Mouse (Mus musculus) hindbrain, embryonic 14.5 days (tissue): ENCODE measurements at regions not wholly inside any gene's neighbourhood (a gene's known extent, or its start where the extent isn't known, plus 50 kb on each side); places are given as distances from the start of the nearest gene placed in this dataset.

Experiments
- ATAC-seq: fragments of 200-750 bp; cut with Nextera tagmentation; 2 replicates; pipeline ENCODE4 v1.8.0; 2017; ENCODE audit warnings: moderate number of reproducible peaks, mild to moderate bottlenecking, moderate TSS enrichment, moderate library complexity; ENCODE audit not compliant: low FRiP score
- DNase-seq: peaks from one replicate; pipeline ENCODE4 v3.0.0-alpha.2; 2015; ENCODE audit warnings: low spot score
- H3K27ac ChIP-seq: fragments of 300-500 bp; sonication (generic); 2 replicates; pipeline ENCODE4 v1.5.1; 2014; ENCODE audit warnings: mild to moderate bottlenecking, moderate library complexity
- H3K27me3 ChIP-seq: fragments of 300-500 bp; sonication (generic); 2 replicates; pipeline ENCODE4 v1.6.1; 2014; ENCODE audit warnings: mild to moderate bottlenecking, low read length, mixed read lengths; ENCODE audit not compliant: control insufficient read depth, insufficient read depth
- H3K36me3 ChIP-seq: fragments of 300-500 bp; sonication (generic); replicated peaks from 2 replicates; pipeline ENCODE4 v1.6.1; 2014; ENCODE audit not compliant: control insufficient read depth, insufficient read depth
- H3K4me1 ChIP-seq: fragments of 300-500 bp; sonication (generic); replicated peaks from 2 replicates; pipeline ENCODE4 v1.6.1; 2014; ENCODE audit warnings: antibody characterized with exemption, low read length, mixed read lengths; ENCODE audit not compliant: control insufficient read depth, insufficient read depth
- H3K4me2 ChIP-seq: fragments of 300-500 bp; sonication (generic); replicated peaks from 2 replicates; pipeline ENCODE4 v1.6.1; 2014; ENCODE audit warnings: mild to moderate bottlenecking, moderate library complexity
- H3K4me3 ChIP-seq: fragments of 300-500 bp; sonication (generic); replicated peaks from 2 replicates; pipeline ENCODE4 v1.5.1; 2014; ENCODE audit warnings: mild to moderate bottlenecking, low read length
- H3K9ac ChIP-seq: fragments of 300-500 bp; sonication (generic); 2 replicates; pipeline ENCODE4 v1.6.1; 2014
- H3K9me3 ChIP-seq: fragments of 300-500 bp; sonication (generic); 2 replicates; pipeline ENCODE4 v1.6.1; 2016; ENCODE audit warnings: low read length; ENCODE audit not compliant: control insufficient read depth
- WGBS: fragments of 180-500 bp; shearing (Covaris S2); extraction: QIAGEN DNeasy Blood & Tissue Kit; methylation state at CpG from one replicate; pipeline ENCODE4 v1.1.7; 2014; 5-methylcytosine and 5-hydroxymethylcytosine counted together

DNA sequence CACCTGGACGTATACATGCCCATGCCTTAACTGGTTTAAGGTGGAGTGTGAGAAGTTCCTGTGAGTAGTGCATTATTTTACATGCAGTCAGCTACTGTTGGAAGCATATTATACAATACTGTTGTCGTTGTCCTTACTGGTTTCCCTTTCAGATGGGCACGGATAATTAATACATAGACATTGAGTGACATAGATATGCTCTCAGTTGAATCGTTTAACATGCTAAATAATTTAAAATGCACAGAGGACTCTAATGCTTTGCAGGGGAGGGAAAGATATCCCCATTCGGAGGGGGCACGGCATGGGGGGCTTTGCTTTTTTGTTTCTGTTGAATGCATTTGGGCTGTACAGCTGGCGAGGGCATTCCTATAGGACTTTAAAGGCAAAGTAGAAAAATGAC, 1077.8 kb upstream of the Nr2f1 start:
- Histone ChIP-seq H3K9ac (no peak overlapping the region), H3K4me2 (peak overlapping the region; percentile 31), H3K4me3 (no peak overlapping the region), H3K9me3 (no peaks in the 10 kb centered on the region), H3K36me3 (no peaks in the 10 kb centered on the region), H3K27me3 (no peaks in the 10 kb centered on the region), H3K27ac (0 out of 2 replicates have a peak overlapping the region, but pooled peaks have one; percentile 27), H3K4me1 (0 out of 2 replicates have a peak, but pooled peaks cover 8% of the 10 kb centered on the region)
- DNase-seq (no peak), ATAC-seq (peak; percentile 64)
- 27% methylated on average over 7 of the region's 7 CpGs for WGBS

DNA sequence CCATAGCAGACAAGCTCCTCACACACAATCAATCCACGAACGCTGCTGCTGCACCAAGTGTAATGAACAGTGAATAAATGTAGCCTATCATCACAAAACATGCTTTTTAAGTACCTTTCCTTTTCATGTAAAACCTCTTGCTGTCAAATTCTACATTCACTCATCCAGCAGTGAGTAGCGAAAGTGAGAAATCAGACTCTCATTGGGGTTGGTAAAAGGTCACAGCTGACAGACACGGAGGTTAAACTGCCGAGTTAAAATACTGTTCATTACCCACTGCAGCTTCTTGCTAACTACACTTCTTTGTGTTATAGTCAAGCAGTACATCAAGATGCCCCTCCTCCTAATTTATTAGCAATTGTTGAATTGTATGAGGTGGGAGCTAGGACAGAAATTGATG, 1055.8 kb upstream of the Nr2f1 start:
- 50% methylated on average over 5 of the region's 5 CpGs for WGBS
- Histone ChIP-seq H3K4me3 (no peak overlapping the region), H3K4me2 (no peak overlapping the region), H3K9me3 (no peaks in the 10 kb centered on the region), H3K9ac (no peak overlapping the region), H3K36me3 (no peaks in the 10 kb centered on the region), H3K27me3 (no peaks in the 10 kb centered on the region), H3K4me1 (0 out of 2 replicates have a peak, but pooled peaks cover 4% of the 10 kb centered on the region), H3K27ac (no peak overlapping the region)
- DNase-seq: no peak
- ATAC-seq: no peak

DNA sequence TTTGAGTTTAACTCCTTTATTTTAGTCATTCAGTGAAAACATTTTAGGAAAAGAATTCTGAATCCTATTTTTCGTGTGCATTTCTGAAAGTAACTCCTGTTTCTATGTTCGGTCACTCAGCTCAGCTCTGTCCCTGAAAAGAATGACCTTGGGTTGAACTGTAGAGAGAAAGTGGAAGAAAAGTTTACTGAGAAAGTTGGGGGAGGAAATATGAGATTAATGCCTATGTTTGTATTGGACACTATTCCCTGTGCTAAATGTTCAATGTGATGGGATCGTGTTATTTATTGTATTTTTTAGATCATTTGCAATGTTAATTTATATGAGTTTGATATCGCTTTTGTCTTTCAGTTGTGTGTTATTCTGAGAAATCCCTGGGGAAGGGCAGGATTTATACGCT, 1052.8 kb upstream of the Nr2f1 start:
- no peak for ATAC-seq
- WGBS: 41% methylated on average over 5 of the region's 5 CpGs
- Histone ChIP-seq H3K27ac (no peak overlapping the region), H3K4me3 (no peak overlapping the region), H3K9me3 (no peaks in the 10 kb centered on the region), H3K4me2 (no peak overlapping the region), H3K36me3 (no peaks in the 10 kb centered on the region), H3K4me1 (0 out of 2 replicates have a peak, but pooled peaks cover 4% of the 10 kb centered on the region), H3K27me3 (no peaks in the 10 kb centered on the region), H3K9ac (no peak overlapping the region)
- no peak for DNase-seq

DNA sequence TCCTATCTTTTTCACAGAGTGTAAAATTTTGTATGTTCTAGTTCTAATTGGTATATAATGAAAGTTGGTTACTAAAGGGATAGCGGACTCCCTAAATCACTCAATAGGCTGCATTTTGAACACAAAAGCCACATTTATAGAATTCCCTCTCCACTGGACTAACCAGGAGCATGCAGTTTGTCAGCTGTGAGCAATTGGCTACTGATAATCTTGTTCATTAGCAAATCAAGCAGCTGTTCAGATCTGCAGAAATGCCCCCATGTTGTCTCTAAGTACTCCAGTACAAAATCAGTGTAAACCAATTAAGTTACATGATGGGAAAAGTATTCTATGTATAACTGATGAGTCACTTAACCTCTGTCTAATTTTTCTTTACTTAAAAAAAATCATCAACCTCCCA, 1051.7 kb upstream of the Nr2f1 start:
- DNase-seq: no peak

More for the DNA sequence above, 1051.7 kb upstream of the Nr2f1 start:
- Histone ChIP-seq H3K27ac (no peak overlapping the region), H3K36me3 (no peaks in the 10 kb centered on the region), H3K4me1 (0 out of 2 replicates have a peak, but pooled peaks cover 4% of the 10 kb centered on the region), H3K27me3 (no peaks in the 10 kb centered on the region), H3K9ac (no peak overlapping the region), H3K9me3 (no peaks in the 10 kb centered on the region), H3K4me3 (no peak overlapping the region), H3K4me2 (no peak overlapping the region)
- ATAC-seq: no peak
- 65% methylated on average over 1 of the region's 1 CpGs for WGBS
